Mouse (Mus musculus): Measurements from ENCODE around the gene Mrpl49. TPM values are rescaled to one million over a fixed set of nuclear protein-coding genes. Genes with fewer than 3 reads are reported as not detected.

Mrpl49 gene
- polyA plus RNA-seq, 1 experiment, result 25.7 TPM

DNA sequence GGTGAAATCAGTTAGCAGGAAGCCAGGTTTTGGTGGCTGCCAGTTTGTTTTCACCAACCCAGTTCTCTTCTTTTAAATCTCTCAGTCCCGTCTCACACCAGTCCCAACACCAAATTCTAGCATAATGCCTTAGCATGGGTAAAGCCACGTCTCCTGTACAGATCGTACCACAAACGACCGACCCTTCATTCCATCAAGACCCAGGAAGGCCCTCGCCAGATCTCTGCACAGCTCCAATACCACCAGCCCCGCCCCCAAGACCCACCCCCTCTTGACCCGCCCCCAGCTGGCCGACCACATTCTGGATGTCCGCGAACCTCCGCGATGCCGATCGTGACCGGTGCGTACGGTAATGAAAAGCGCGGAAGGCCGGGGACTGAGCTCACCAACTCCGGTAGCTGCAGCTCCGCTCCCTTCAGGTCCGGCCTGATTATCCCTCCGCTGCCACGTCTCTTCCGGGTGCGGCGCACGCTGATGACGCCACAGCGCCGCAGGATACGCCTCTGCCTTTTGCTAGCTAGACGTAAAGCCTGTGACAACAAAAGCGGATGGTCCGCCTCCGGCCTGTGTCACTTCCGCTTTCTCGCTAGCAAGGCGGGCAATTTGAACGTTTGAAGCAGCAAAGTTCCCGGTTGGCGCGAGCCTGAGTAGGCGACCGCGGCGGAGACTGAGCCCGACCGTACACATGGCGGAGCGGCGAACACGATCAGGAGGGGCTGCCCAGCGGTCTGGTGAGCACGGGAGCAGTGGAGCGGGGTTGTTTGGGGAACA, 27.1 kb upstream of the Mrpl49 start, which contains the start of the genes Zfpl1 and Cdca5:
Zfpl1 (minus strand) TSS at position 479 of the 771 bp plus-strand sequence.
Cdca5 (plus strand) TSS at position 506 of the 771 bp plus-strand sequence.
- H3K27ac ChIP-seq (ENCODE audit: insufficient read depth, low read length), result peak within 1 kb of the TSS; percentile 55; the same call in 1 of the 2 replicates
- H3K4me3 ChIP-seq (ENCODE audit: insufficient read depth, low read length), result peak within 1 kb of the TSS; percentile 87
- peak; percentile 61 for TF ChIP-seq POLR2A (IDR thresholded peaks at IDR 0.05; ENCODE audit: low read depth, low read length)
- no peak for TF ChIP-seq CTCF (IDR thresholded peaks at IDR 0.05; ENCODE audit: borderline replicate concordance, insufficient read depth, low read length)

DNA sequence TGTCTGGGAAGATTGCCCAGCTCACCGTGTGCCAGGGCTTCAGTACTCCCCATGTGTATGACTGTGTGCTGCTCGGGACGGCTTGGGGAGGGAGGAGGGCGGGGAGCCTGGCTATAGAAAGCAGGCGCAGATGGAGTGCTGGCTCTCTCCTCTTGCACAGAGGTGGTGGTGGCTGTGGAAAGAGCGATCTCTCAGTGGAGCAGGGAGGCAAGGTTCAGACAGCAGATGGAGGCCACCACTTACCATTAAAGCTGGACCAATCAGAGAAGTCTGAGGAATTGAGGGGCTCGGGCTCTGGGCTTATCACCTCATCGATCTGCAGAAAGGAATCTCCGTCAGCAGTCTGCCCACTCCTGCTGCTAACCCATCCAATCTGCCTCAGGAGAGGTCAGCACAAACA, 24.6 kb upstream of the Mrpl49 start, which contains the start of gene Gm28374:
Gm28374 (minus strand) TSS at position 101 of the 400 bp plus-strand sequence.
- H3K27ac ChIP-seq (ENCODE audit: insufficient read depth, low read length), result no peak within 1 kb of the TSS
- H3K4me3 ChIP-seq (ENCODE audit: insufficient read depth, low read length), result no peak within 1 kb of the TSS
- H3K4me1 ChIP-seq (ENCODE audit: control insufficient read depth, insufficient read depth, low read length), result peaks cover 4% of the 10 kb centered on the region; the same call in 1 of the 2 replicates
- no peak for TF ChIP-seq CTCF (IDR thresholded peaks at IDR 0.05; ENCODE audit: borderline replicate concordance, insufficient read depth, low read length)
- TF ChIP-seq POLR2A (IDR thresholded peaks at IDR 0.05; ENCODE audit: low read depth, low read length), result no peak

More for the DNA sequence above, 27.1 kb upstream of the Mrpl49 start, which contains the start of the genes Zfpl1 and Cdca5:
- H3K4me1 ChIP-seq (ENCODE audit: control insufficient read depth, insufficient read depth, low read length), result peaks cover 4% of the 10 kb centered on the region; the same call in 1 of the 2 replicates

DNA sequence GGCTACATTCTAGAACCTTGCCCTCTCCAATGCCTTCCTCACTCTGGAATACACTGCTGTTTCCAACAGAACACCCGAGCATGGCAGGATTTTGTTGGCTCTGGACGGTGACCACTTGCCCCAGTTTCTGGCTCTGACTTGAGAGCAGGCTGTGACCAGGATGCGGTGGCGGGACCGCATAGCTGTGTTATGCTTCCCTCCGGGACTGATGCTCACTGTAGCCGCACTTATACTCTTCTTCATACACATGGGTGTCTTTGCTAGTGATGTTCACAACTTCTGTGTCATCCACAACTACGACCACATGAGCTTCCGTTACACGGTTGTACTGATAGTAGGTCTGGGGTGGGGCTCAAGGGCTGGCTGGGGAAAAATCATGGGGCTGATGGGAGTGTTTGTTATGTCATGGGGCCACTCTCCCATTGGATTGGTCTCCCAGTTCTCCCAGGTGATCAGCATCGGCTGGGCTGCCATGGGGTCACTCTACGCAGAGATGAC, 22.4 kb upstream of the Mrpl49 start, which contains the start of gene Tmem262:
Tmem262 (plus strand) TSS at position 51 of the 498 bp plus-strand sequence.
- H3K27ac ChIP-seq (ENCODE audit: insufficient read depth, low read length), result no peak within 1 kb of the TSS
- peaks cover 4% of the 10 kb centered on the region; the same call in 1 of the 2 replicates for H3K4me1 ChIP-seq (ENCODE audit: control insufficient read depth, insufficient read depth, low read length)
- no peak within 1 kb of the TSS for H3K4me3 ChIP-seq (ENCODE audit: insufficient read depth, low read length)
- TF ChIP-seq POLR2A (IDR thresholded peaks at IDR 0.05; ENCODE audit: low read depth, low read length) (no peak), CTCF (IDR thresholded peaks at IDR 0.05; ENCODE audit: borderline replicate concordance, insufficient read depth, low read length) (no peak)

DNA sequence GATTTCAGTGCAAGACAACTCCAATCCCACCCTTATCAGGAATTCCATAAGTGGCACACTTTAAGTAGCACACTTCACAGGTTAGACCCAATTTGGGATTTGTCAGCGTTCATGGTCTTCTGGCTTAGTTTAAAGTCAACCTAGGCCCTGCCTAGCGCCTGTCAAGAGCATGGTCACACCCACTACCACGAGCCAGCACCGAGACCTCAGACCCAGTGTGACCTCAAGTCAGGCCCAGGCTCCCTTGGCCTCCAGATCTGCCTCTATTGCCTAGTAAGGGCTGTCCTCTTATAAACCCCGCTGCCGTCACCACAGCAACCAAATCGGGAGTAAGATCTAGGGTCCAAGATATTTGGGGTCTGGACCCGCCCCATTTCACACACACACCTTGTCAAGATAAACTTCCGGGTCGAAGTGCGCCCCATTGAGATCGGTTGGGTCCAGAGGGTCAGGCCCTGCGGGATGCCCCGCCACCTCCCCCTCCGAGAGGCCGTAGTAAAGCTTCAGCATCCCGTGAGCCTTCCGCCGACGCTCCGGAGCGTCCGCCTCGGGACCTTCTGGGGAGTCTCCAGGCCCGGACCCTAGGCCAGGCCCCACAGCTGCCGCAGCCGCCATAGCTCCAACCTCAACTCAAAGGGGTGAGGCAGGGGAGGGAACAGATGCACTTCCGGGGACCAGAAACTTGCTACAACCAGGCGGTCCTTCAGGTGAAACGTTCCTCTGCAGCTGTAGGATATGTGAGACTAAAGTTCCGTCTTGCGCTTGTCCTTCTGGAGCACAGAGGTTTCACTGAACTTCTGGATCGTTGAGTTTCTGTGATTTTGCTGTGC, 19.2 kb upstream of the Mrpl49 start, which contains the start of gene Vps51:
Vps51 (minus strand) TSS at position 668 of the 830 bp plus-strand sequence.
- TF ChIP-seq POLR2A (IDR thresholded peaks at IDR 0.05; ENCODE audit: low read depth, low read length) (peak; percentile 50), CTCF (IDR thresholded peaks at IDR 0.05; ENCODE audit: borderline replicate concordance, insufficient read depth, low read length) (no peak)
- Histone ChIP-seq H3K4me1 (ENCODE audit: control insufficient read depth, insufficient read depth, low read length) (no peaks in the 10 kb centered on the region), H3K4me3 (ENCODE audit: insufficient read depth, low read length) (peak within 1 kb of the TSS; percentile 64), H3K27ac (ENCODE audit: insufficient read depth, low read length) (peak within 1 kb of the TSS; percentile 62; the same call in 1 of the 2 replicates)

DNA sequence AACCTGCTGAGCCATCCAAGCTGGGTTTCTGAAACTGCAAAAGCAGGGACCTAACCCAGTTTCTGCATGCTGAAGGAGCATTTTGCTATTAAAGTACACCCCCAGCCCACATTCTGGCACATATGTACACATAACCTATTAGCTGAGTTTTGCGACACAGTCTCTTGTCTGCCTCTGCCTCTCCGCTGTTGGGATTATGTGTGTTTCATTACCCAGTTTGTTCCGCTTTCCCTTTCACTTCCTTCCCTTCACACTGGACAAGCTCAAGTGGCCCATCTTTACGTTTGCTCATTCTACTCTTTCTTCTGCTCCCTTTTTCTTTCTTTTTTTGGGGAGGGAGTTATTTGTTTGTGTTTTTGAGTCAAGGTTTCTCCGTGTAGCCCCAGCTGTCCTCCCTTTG, 16.3 kb upstream of the Mrpl49 start:
- Histone ChIP-seq H3K27ac (ENCODE audit: insufficient read depth, low read length) (no peak overlapping the region), H3K4me3 (ENCODE audit: insufficient read depth, low read length) (no peak overlapping the region), H3K4me1 (ENCODE audit: control insufficient read depth, insufficient read depth, low read length) (no peaks in the 10 kb centered on the region)
- TF ChIP-seq POLR2A (IDR thresholded peaks at IDR 0.05; ENCODE audit: low read depth, low read length), result no peak
- no peak for TF ChIP-seq CTCF (IDR thresholded peaks at IDR 0.05; ENCODE audit: borderline replicate concordance, insufficient read depth, low read length)

DNA sequence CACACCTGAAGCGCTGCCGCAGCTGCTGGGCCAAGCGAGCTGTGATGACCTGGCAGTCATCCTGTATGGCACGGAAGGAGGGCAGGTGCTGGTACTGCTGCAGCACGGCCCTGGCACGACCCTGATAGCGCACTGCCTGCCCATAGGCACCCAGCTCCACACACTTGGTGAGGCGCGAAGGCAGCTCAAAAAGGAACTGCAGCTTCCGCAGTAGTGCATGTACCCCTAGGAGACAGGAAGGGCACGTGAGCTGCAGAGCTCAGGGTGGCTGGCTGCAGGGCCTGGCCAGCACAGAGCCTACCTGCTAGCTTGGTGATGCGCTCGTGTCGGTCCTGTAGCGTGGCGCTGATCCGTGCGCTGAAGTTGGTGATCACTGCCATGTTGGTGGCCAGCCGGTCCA, 13.7 kb upstream of the Mrpl49 start:
- no peak for TF ChIP-seq CTCF (IDR thresholded peaks at IDR 0.05; ENCODE audit: borderline replicate concordance, insufficient read depth, low read length)
- no peak for TF ChIP-seq POLR2A (IDR thresholded peaks at IDR 0.05; ENCODE audit: low read depth, low read length)
- H3K4me1 ChIP-seq (ENCODE audit: control insufficient read depth, insufficient read depth, low read length), result no peaks in the 10 kb centered on the region
- H3K27ac ChIP-seq (ENCODE audit: insufficient read depth, low read length), result no peak overlapping the region
- no peak overlapping the region for H3K4me3 ChIP-seq (ENCODE audit: insufficient read depth, low read length)

DNA sequence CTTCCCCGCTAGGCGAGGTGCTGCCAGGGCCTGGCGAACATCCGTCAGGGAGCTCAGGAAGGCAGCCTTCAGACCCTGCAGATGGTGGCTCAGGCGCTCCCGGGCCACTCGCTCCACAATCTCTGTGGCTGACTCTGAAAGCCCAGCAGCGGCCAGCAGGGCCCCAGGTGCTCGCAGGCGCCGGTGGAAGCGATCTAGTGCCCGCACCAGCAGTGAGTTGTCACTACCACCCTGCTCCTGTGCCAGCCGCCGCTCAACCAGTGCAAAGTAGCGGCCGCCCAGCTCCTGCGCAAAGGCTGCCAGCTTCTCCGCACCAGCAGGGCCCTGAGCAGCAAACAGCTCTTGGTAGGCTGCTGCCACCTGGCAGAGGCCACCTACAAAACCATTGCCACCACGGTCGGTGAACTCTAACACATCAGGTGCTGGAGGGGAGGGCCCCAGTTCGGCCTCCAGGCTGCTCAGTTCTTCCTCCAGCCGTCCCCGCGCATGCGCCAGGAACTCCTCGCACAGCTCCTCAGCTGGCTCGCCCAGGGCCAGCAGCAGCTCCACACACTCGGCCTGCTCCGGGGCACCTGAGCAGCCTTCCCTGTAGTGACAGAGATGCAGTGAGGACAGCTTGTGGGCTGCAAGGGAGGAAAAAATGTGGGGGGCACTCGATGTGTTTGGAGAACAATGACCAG, 13.1 kb upstream of the Mrpl49 start:
- Histone ChIP-seq H3K4me3 (ENCODE audit: insufficient read depth, low read length) (no peak overlapping the region), H3K4me1 (ENCODE audit: control insufficient read depth, insufficient read depth, low read length) (no peaks in the 10 kb centered on the region), H3K27ac (ENCODE audit: insufficient read depth, low read length) (no peak overlapping the region)
- TF ChIP-seq POLR2A (IDR thresholded peaks at IDR 0.05; ENCODE audit: low read depth, low read length), result no peak
- no peak for TF ChIP-seq CTCF (IDR thresholded peaks at IDR 0.05; ENCODE audit: borderline replicate concordance, insufficient read depth, low read length)

DNA sequence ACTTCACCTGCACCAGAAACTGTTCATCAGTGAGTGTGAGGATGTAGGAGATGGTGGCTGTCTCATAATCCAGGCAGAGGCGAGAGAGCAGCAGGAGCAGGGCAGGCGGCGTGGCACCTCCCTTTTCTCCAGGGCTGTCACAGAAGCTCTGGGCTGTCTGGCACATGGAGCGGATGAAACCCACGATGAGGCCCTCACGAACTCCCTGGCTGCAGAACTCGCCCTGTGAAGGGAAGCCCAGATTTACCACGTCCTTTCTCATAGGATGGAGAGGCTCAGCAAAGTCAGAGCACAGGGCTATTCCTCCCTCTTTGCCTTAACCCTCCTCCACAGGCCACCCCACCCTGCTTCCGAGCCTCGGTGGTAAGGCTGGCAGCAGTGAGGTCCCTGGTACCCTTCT, 12.3 kb upstream of the Mrpl49 start:
- TF ChIP-seq POLR2A (IDR thresholded peaks at IDR 0.05; ENCODE audit: low read depth, low read length) (no peak), CTCF (IDR thresholded peaks at IDR 0.05; ENCODE audit: borderline replicate concordance, insufficient read depth, low read length) (no peak)
- H3K27ac ChIP-seq (ENCODE audit: insufficient read depth, low read length), result no peak overlapping the region
- no peaks in the 10 kb centered on the region for H3K4me1 ChIP-seq (ENCODE audit: control insufficient read depth, insufficient read depth, low read length)
- no peak overlapping the region for H3K4me3 ChIP-seq (ENCODE audit: insufficient read depth, low read length)

DNA sequence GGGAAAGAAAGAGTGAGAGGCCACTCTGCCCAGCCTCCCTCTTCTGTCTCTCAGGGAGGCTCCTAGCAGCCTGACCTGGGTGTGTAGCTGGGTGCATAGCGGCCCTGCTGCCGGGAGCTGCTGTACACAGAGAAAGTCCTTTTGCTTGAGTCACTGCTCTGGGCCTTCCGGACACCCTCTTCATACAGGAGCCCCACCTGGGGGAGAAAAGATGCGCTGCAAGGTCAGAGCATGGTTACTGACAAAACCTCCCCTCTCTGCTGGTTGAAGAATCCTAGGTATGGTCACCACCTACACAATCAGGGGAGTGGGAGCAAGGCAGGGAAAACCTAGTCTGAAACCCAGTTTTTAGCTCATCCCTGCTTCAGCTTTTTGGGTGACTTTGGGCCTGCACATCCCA, 11.4 kb upstream of the Mrpl49 start:
- no peak for TF ChIP-seq CTCF (IDR thresholded peaks at IDR 0.05; ENCODE audit: borderline replicate concordance, insufficient read depth, low read length)
- no peak for TF ChIP-seq POLR2A (IDR thresholded peaks at IDR 0.05; ENCODE audit: low read depth, low read length)
- no peak overlapping the region for H3K27ac ChIP-seq (ENCODE audit: insufficient read depth, low read length)
- H3K4me1 ChIP-seq (ENCODE audit: control insufficient read depth, insufficient read depth, low read length), result no peaks in the 10 kb centered on the region
- no peak overlapping the region for H3K4me3 ChIP-seq (ENCODE audit: insufficient read depth, low read length)
